Mouse (Mus musculus) urinary bladder, postnatal 36 days (tissue): ENCODE data around the gene Rsbn1.

Source experiments
- DNase-seq, 2 experiments: peaks; one replicate each; pipeline ENCODE4 v3.0.0; 2022; ENCODE audit warnings: low spot score in 2 of 2, mixed read lengths in 1 of 2

Rsbn1 gene

DNA sequence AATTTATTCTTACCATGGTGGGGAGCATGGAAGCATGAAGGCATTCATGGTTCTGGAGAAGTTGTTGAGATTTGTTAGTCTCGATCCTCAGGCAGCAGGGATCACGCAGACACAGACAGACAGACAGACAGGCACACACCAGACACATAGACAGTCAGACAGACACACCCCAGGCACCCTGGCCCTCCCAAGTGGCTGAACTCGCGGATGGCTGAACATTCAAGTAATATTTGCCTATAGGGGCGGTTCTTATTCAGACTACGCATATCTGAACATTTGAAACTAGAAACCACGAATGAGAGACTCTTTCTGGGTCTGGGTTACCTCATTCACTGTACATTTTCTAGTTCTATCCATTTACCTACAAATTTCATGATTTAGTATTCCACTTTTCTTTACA, 34.7 kb downstream of the Rsbn1 start:
- no peak for DNase-seq

DNA sequence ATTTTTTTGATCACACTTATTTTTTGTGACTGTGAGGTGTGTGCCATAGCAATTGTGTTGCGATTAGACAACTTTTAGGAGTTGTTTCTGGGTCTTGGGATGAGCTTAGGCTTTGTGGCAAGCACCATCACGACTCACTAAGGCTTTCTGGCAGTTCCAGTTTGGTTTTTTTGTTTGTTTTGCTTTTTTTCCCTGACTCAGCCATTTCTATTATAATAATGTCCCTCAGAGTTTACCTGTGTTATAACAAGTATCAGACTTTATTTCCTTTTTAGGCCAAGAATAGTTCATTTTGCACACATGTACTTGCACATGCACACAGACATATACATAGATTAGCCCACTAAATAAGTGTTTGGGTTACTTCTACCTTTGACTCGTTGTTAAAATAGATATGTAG, 46.7 kb downstream of the Rsbn1 start:
- DNase-seq: no peak

GRCm38 (mm10) chr3:103967231-103967630, 53.3 kb downstream of the Rsbn1 start:
- no peak for DNase-seq

DNA sequence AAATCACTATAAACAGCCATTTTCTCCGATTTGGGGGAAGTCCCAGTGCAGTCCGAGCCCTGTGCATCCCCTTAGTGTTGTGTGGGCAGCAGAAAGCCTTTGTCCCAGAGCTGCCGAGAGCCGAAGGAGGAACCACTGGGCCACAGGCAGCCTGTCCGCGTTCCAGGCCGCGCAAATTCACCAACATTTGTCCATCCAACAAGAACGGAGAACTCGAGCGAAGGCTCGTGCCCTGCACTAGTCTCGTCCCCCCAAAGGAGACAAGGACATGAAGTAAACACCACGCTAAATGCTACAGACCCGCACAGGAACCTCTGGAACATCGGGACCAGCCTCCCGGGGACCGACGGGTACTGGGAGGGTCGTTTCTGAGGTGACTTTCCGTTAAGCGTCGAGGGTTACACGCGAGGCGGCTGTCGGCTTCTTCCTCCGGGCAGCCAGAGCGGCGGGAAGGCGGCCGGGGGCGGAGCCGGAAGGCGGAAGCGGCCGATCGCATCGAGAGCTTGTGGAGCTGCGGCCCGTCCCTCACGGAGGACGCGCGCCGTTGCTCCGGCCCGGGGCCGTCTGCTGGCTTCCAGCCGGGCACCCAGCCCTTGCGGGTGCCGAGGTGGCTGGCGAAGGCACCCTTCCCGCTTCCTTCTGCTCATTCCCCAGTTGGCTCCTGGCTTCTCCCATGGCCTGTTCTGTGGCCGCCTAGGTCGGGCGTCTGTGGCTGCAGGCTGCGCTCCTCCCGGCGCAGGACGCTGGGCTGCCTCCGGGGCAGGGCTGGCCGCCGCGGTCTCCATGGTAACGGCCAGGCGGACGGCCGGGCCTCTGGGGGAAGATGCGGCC, 54.2 kb downstream of the Rsbn1 start, which contains the start of gene Phtf1:
Gene Phtf1 (plus strand): TSS at position 250 of the 831 bp plus-strand sequence.
- peak; percentile 82 to 83 for DNase-seq

- DNase-seq: no peak
Measured at GRCm38 (mm10) chr3:103968701-103969100, 54.8 kb downstream of the Rsbn1 start.

GRCm38 (mm10) chr3:103971157-103971556, 57.2 kb downstream of the Rsbn1 start:
- no peak for DNase-seq

DNA sequence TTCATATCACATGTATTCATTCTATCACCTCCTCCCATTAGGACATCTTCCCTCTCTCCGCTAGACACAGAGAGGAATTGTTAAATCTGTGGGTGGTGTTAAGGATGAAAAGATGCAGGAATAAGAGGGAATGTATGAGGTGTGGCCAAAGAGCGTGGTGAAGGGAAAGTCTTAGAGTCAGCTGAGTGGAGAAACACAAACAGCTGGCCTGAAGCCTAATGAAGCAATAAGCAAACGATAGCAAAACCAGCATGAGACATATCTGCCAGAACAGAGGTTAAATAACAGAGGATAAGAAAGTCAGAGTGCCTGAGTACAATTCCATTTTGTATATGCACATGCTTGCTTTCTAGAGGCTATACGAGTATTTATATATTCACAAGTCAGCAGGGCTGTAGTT, 70.6 kb downstream of the Rsbn1 start:
- no peak for DNase-seq

DNA sequence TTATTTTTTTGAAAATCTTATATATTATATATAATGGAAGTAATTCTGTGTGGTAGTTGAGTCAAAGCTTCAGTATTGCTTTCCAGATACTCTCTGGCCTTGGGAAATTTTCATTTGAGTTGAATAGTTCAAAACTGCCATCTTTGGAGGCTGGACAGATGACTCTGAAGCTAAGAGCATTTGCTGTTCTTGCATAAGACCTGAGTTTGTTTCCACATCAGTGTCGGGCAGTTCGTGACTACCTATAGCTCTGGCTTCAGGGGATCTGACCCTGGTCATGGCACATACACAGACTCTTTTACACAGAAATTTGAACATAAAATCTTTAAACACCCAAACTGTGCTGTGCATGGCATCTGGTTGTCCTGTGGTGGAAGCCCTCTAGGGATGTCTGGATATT, 71.3 kb downstream of the Rsbn1 start:
- DNase-seq: no peak

DNA sequence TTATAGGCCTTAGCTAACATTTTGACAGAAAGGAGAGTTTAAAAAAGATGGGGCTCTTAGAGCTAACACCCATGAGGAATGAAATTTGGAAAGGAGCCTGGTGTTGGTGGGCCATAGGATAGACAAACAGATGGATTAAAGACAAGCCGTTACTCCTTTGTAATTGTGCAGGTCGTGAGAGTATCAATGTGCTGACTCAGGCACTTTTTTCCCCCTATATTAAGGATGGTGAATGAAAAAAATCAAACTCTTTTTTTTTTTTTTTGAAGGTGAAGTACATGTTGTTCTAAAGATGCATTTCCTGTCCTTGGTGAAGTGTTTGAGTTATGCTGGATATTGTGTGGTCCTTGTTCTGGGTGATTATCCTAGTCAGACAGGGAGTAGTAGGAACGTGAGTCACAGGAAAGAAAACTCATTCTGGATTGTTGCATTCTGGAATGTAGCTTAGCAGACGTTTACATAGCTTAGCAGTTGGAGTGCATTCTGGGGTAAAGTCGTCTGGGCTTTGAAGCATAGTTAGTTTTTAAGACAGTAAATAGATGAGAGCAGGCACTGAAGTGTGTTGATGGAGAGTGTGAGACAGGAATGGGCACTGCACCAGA, 74.0 kb downstream of the Rsbn1 start:
- DNase-seq: no peak

DNA sequence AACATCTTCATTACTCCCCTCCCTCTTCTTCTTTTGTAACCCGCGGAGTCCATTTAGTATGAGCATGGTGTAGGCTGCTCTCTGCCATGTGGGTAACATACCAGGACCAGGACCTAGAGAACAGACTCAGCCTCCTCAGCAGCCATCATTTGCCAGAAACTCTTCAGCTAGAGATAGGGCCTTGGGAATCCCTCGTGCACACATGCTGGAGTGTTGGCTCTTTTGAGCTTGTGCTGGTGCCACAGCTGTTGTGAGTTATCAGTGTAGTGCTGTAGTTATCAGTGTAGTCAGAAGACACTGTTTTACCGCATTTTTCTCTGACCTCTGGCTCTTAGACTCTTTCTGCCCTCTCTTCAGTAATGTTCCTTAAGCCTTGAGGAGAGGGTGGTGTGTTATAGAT, 75.4 kb downstream of the Rsbn1 start:
- no peak for DNase-seq

DNA sequence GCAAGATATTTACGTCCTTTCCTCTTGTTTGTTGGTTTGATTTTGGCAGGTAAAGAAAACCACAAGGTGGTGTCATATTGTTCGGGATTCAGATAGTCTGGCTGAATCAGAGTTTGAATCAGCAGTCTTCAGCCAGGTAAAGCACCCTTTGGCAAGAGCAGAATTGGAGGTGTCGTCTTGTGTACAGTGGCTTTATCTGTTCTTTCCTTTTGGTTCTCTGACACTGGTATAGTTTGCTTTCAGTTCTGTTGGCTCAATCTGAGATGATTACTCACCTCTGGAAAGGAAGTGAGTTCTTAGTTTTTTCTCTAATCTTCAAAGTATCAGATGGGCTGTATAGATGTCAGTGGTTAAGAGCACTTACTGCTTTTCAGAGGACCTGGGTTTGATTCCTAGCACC, 77.4 kb downstream of the Rsbn1 start:
- DNase-seq: no peak

DNA sequence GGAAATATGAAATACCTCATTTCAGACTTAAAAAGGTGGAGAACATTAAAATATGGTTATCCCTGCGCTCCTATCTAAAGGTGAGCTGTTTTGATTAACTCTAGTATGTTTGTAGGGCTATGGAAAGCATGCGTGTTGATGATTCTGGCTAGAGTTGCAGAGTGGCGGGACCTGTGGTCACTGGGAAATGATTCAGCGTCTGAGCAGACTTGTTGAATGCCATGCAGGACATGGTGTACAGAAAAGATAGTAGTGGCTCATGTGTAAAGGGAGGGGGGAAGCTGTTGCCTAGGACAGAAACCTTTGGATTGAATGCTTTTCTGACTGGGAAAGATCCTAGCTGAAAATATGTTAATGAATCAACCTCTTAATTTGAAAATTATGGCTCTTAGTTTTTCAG, 84.8 kb downstream of the Rsbn1 start:
- no peak for DNase-seq

- DNase-seq: no peak
Measured at GRCm38 (mm10) chr3:104006896-104007466, 93.1 kb downstream of the Rsbn1 start.

DNA sequence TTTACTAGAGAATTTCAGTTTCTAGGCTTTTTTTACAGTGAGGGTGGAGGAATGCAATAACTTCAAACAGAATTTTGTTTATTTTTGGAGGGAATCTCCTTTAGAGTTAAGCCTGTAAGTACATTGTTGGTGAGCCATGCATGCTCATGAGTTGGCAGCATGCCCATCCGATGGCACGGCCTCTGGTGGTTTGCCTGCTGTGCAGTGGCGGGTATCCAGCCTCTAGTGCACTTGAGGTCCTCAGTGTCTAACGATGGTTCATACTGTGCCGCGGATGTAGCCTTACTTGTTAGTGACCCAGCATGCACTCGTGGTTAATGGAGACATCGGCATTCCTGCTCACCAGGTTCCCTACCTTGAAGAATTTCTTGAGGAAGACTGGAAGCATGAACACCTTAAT, 93.6 kb downstream of the Rsbn1 start:
- DNase-seq: peak in 1 of 2 experiments; percentile 7

GRCm38 (mm10) chr3:104009924-104010662, 96.2 kb downstream of the Rsbn1 start:
- no peak for DNase-seq

GRCm38 (mm10) chr3:104011972-104012371, 98.1 kb downstream of the Rsbn1 start:
- DNase-seq: no peak
